Mouse (Mus musculus): ENCODE data around the gene Shank3. TPM values are rescaled to one million over a fixed set of nuclear protein-coding genes. Genes with fewer than 3 reads are reported as not detected.

The Shank3 gene
- polyA plus RNA-seq, 1 experiment from 2014 or later: 1.3 TPM

DNA sequence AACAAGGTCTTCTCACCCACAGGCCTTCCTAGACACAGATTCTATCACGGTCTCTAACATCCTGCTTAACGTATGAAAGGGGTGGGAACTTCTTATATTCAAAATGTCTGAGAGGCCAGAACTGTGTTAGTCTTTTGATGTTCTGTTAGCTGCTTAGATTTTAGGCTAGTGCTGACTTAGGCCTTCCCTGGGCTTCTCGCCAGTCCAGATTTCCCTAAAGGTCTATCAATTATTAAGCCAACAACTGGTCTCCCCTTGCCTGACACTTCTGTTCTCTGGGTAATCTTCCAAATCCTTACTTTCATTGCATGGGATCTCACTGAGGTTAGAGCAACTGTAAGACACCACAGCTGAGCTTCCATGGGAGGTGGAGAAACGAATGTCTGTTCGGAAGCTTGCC, 89.7 kb downstream of the Shank3 start:
- no peak overlapping the region for H3K4me3 ChIP-seq (replicated peaks)
- no peak overlapping the region for H3K9ac ChIP-seq
- WGBS: 77% methylated on average over 5 of the region's 5 CpGs
- no peak overlapping the region for H3K27ac ChIP-seq
- no peak overlapping the region for H3K4me2 ChIP-seq (replicated peaks)
- no peak for ATAC-seq
- no peaks in the 10 kb centered on the region for H3K4me1 ChIP-seq (replicated peaks)
- no peaks in the 10 kb centered on the region for H3K9me3 ChIP-seq
- H3K27me3 ChIP-seq (replicated peaks): no peaks in the 10 kb centered on the region
- H3K36me3 ChIP-seq: no peaks in the 10 kb centered on the region

DNA sequence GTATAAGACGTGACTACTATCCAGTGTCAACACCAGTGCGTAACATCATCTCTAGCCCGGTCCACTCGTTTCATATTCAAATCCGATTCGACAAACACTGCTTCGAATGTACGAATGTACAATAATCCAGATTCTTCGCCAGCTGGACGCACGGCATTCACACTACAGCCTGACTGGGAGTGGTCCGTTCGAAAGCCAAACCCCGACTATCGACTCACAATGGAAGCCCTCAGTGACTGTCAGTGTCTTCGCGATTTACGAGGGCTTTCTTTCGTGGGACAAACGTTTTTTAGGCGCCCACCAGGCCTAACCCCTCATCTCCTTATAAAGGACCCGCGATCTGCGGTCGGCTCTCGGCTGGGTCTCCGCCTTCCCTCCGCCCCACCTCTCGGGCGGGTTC, 91.9 kb downstream of the Shank3 start:
- peak; percentile 62 for ATAC-seq
- Histone ChIP-seq H3K4me1 (replicated peaks) (no peaks in the 10 kb centered on the region), H3K36me3 (no peaks in the 10 kb centered on the region), H3K9me3 (no peaks in the 10 kb centered on the region), H3K4me3 (replicated peaks) (peak overlapping the region; percentile 89), H3K9ac (peak overlapping the region; percentile 74), H3K4me2 (replicated peaks) (peak overlapping the region; percentile 80), H3K27me3 (replicated peaks) (no peaks in the 10 kb centered on the region), H3K27ac (0 out of 2 replicates have a peak overlapping the region, but pooled peaks have one; percentile 22)
- WGBS: 1% methylated on average over 30 of the region's 30 CpGs

DNA sequence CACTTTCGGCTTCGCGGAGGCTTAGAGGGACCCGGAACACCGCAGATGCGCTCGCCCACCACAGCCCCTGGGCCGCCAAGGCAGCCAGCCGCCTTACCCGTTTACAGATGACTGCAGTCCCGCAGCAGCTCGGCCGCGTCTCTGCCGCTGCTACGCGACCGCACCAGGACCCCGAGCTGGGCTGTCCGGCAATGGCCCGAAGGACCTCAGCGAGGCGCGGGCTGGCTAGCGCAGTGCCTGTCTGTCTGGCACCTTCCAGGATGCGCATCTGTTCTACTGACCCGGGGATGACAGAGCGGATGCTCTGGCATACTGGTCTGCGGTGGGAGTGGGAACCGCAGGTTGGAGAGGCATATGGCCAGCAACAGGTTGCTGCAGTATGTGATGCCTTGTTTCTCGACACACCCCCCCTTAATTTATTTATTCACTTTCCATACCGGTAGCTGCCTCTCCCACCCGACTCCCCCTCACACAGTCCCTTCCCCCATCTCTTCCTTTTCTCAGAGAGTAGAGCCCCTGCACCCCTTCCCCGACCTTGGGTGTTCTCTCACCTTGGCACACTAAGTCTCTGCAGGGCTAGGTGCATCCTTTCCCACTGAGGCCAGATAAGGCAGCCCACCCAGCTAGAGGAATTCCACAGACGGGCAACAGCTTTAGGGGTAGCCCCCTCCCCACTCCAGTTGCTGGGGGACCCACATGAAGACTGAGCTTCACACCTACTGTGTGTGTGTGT, 92.5 kb downstream of the Shank3 start, which contains the start of gene Rabl2:
TSS of gene Rabl2 (minus strand) at position 201 of the 733 bp plus-strand sequence.
- H3K36me3 ChIP-seq: no peaks in the 10 kb centered on the region
- peak within 1 kb of the TSS; percentile 89 for H3K4me3 ChIP-seq (replicated peaks)
- peak within 1 kb of the TSS; percentile 80 for H3K4me2 ChIP-seq (replicated peaks)
- peak within 1 kb of the TSS; percentile 74 for H3K9ac ChIP-seq
- H3K27me3 ChIP-seq (replicated peaks): no peaks in the 10 kb centered on the region
- H3K27ac ChIP-seq: 0 out of 2 replicates have a peak within 1 kb of the TSS, but pooled peaks have one; percentile 22
- peak; percentile 98 for ATAC-seq
- no peaks in the 10 kb centered on the region for H3K4me1 ChIP-seq (replicated peaks)
- H3K9me3 ChIP-seq: no peaks in the 10 kb centered on the region
- WGBS: under 1% methylated on average over 34 of the region's 35 CpGs

DNA sequence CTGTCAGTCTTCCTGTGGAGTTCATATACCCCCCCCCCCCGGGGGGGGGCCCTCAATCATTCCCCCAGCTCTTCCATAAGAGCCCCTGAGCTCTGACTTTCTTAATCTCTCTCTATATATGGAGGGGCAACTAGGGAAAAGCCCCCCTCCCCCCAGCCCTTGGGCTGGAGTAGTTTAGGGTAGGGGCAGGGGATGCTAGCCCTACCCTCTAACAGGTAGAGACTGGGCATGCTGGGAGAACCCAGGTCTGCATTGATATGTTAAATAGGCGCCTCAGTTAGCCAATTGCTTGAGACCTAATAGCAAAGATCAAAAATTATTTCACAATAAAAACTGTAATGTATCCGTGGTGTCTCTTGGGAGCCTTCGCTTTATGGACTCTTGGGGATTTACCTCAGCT, 93.1 kb downstream of the Shank3 start:
- H3K27ac ChIP-seq: no peak overlapping the region
- no peaks in the 10 kb centered on the region for H3K4me1 ChIP-seq (replicated peaks)
- H3K4me3 ChIP-seq (replicated peaks): no peak overlapping the region
- no peaks in the 10 kb centered on the region for H3K9me3 ChIP-seq
- no peaks in the 10 kb centered on the region for H3K27me3 ChIP-seq (replicated peaks)
- no peak overlapping the region for H3K9ac ChIP-seq
- H3K36me3 ChIP-seq: no peaks in the 10 kb centered on the region
- peak; percentile 6; the same call in 1 of the 2 replicates for ATAC-seq
- WGBS: 54% methylated on average over 4 of the region's 4 CpGs
- H3K4me2 ChIP-seq (replicated peaks): peak overlapping the region; percentile 80; the same call in 1 of the 2 replicates

DNA sequence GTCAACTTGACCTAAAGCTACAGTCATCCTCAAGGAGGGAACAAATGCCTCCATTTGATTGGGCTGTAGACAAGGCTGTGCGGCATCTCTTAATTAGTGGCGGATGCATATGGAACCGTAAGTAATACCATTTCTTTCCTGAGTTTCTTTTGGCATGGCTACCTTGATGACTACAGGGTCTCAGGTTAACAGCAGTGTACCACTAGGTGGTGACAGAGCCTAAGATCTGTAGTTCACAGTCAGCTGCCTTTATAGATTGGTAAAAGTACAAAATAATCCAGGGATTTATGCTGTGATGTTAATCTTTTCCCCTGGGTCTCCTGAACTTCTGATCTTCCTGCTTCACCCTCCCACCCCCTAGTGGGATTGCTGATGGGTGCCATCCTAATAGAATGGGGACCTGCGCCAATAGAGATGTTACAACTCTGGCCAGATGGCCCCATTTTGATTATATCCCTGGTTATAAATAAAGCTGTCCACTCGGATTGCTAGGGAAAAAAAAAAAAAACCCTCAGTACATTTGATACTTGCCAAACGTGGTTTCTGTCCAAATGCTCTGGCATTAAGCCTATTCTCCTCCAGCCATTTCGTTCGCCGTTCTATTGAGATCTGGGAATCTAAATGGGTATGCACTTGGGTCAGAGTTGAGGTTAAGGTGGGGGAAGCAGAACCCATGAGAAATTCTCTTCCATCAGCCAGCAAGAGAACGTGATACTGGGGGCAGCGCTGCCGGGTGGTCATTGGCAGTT, 106.6 kb downstream of the Shank3 start:
- no peaks in the 10 kb centered on the region for H3K36me3 ChIP-seq
- no peak overlapping the region for H3K9ac ChIP-seq
- no peaks in the 10 kb centered on the region for H3K27me3 ChIP-seq (replicated peaks)
- H3K27ac ChIP-seq: no peak overlapping the region
- H3K4me1 ChIP-seq (replicated peaks): no peaks in the 10 kb centered on the region
- H3K4me3 ChIP-seq (replicated peaks): no peak overlapping the region
- H3K9me3 ChIP-seq: no peaks in the 10 kb centered on the region
- H3K4me2 ChIP-seq (replicated peaks): no peak overlapping the region
- ATAC-seq: no peak
- WGBS: 72% methylated on average over 12 of the region's 12 CpGs

DNA sequence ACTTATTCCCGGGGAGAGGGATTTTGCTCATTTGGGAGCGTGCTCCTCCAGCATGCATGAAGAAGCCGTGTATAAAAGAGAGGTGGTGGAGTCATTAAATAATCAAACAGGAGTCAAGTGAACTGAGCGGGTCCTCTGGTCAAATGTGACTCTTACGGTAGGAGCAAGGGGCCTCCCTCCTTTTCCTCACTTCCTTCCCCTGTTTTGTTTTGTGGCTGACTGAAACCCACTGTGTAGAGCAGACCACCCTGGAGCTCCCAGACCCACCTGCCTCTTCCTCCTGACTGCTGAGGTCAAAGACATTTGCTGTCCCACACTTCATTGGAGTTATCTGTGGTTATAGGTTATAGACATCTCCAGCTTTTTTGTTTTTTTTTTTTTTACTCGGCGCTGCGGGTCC, 108.1 kb downstream of the Shank3 start:
- Histone ChIP-seq H3K9me3 (no peaks in the 10 kb centered on the region), H3K4me3 (replicated peaks) (no peak overlapping the region), H3K27me3 (replicated peaks) (no peaks in the 10 kb centered on the region), H3K27ac (no peak overlapping the region), H3K36me3 (no peaks in the 10 kb centered on the region), H3K9ac (no peak overlapping the region), H3K4me2 (replicated peaks) (no peak overlapping the region), H3K4me1 (replicated peaks) (no peaks in the 10 kb centered on the region)
- WGBS: 79% methylated on average over 8 of the region's 8 CpGs
- ATAC-seq: no peak

DNA sequence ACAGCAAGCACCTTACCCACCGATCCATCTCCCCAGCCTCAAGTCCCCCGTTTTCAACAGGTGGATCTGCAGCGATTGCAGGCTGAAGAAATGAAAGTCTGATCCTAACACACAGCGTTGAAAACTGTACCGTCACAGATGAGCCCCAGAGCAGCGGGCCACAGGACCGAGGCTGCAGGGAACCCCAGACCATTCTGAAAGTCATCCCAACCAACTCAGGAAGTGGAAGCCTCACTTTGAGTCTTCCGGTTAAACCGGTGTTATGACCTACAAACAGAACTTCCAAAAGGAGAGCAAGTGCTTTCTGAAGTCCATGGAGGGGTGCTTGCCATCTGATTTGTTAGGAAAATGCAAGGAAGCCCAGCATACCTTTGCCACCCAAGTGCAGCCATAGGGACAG, 108.5 kb downstream of the Shank3 start:
- Histone ChIP-seq H3K9ac (no peak overlapping the region), H3K36me3 (no peaks in the 10 kb centered on the region), H3K27me3 (replicated peaks) (no peaks in the 10 kb centered on the region), H3K4me2 (replicated peaks) (no peak overlapping the region), H3K27ac (no peak overlapping the region), H3K9me3 (no peaks in the 10 kb centered on the region), H3K4me1 (replicated peaks) (no peaks in the 10 kb centered on the region), H3K4me3 (replicated peaks) (no peak overlapping the region)
- no peak for ATAC-seq
- 85% methylated on average over 9 of the region's 9 CpGs for WGBS

Other genes with a start within 250 kb of the Shank3 start
- gene Sbf1, start 184.3 kb upstream of the Shank3 start, polyA plus RNA-seq (2015; fragmentation: Nextera tagmentation; extraction: Ambion mirVana): 35.1 and 38.8 TPM in 2 replicates
- 1.4 and 1.5 TPM in 2 replicates for gene Adm2, start 176.9 kb upstream of the Shank3 start, polyA plus RNA-seq (2015; fragmentation: Nextera tagmentation; extraction: Ambion mirVana)
- 0.32 and 0.36 TPM in 2 replicates for gene Miox, start 165.2 kb upstream of the Shank3 start, polyA plus RNA-seq (2015; fragmentation: Nextera tagmentation; extraction: Ambion mirVana)
- 55.2 and 58.0 TPM in 2 replicates for gene Lmf2, start 144.0 kb upstream of the Shank3 start, polyA plus RNA-seq (2015; fragmentation: Nextera tagmentation; extraction: Ambion mirVana)
- gene Ncaph2, start 143.9 kb upstream of the Shank3 start, polyA plus RNA-seq (2015; fragmentation: Nextera tagmentation; extraction: Ambion mirVana): 131 and 138 TPM in 2 replicates
- gene Sco2, start 125.8 kb upstream of the Shank3 start, polyA plus RNA-seq (2015; fragmentation: Nextera tagmentation; extraction: Ambion mirVana): 10.4 and 12.8 TPM in 2 replicates
- 1.4 and 1.5 TPM in 2 replicates for gene Tymp, start 122.6 kb upstream of the Shank3 start, polyA plus RNA-seq (2015; fragmentation: Nextera tagmentation; extraction: Ambion mirVana)
- 0.37 and 0.67 TPM in 2 replicates for gene Odf3b, start 120.3 kb upstream of the Shank3 start, polyA plus RNA-seq (2015; fragmentation: Nextera tagmentation; extraction: Ambion mirVana)
- gene Klhdc7b, start 114.7 kb upstream of the Shank3 start, polyA plus RNA-seq (2015; fragmentation: Nextera tagmentation; extraction: Ambion mirVana): not detected in 2 replicates
- 0.72 TPM in 1 of 2 replicates, not detected in the other for gene Syce3, start 89.1 kb upstream of the Shank3 start, polyA plus RNA-seq (2015; fragmentation: Nextera tagmentation; extraction: Ambion mirVana)
- 0.47 and 0.69 TPM in 2 replicates for gene Cpt1b, start 73.8 kb upstream of the Shank3 start, polyA plus RNA-seq (2015; fragmentation: Nextera tagmentation; extraction: Ambion mirVana)
- 2.5 and 2.8 TPM in 2 replicates for gene C730034F03Rik, start 70.0 kb upstream of the Shank3 start, polyA plus RNA-seq (2015; fragmentation: Nextera tagmentation; extraction: Ambion mirVana)
- not detected in 2 replicates for gene Gm44502, start 69.9 kb upstream of the Shank3 start, polyA plus RNA-seq (2015; fragmentation: Nextera tagmentation; extraction: Ambion mirVana)
- 52.6 and 61.8 TPM in 2 replicates for gene Chkb, start 69.7 kb upstream of the Shank3 start, polyA plus RNA-seq (2015; fragmentation: Nextera tagmentation; extraction: Ambion mirVana)
- 4.1 and 4.5 TPM in 2 replicates for gene Mapk8ip2, start 45.7 kb upstream of the Shank3 start, polyA plus RNA-seq (2015; fragmentation: Nextera tagmentation; extraction: Ambion mirVana)
- 22.5 and 26.0 TPM in 2 replicates for gene Arsa, start 22.2 kb upstream of the Shank3 start, polyA plus RNA-seq (2015; fragmentation: Nextera tagmentation; extraction: Ambion mirVana)
- not detected in 2 replicates for gene Acr, start 68.7 kb downstream of the Shank3 start, polyA plus RNA-seq (2015; fragmentation: Nextera tagmentation; extraction: Ambion mirVana)
- gene Rabl2, start 92.3 kb downstream of the Shank3 start, polyA plus RNA-seq (2015; fragmentation: Nextera tagmentation; extraction: Ambion mirVana): 29.9 and 30.7 TPM in 2 replicates

Data from intestine, embryonic 15.5 days (tissue).